Mouse (Mus musculus) cerebellum, adult 2 months (tissue): ENCODE data around the gene Mobp.

Source experiments
- CTCF ChIP-seq: fragments of 200-500 bp; IDR thresholded peaks from 2 replicates; pipeline ENCODE4 v1.5.1; 2011; ENCODE audit warnings: low read depth, mild to moderate bottlenecking, control low read depth, low read length, moderate library complexity, borderline replicate concordance; ENCODE audit not compliant: insufficient read depth
- POLR2A ChIP-seq: fragments of 200-500 bp; IDR thresholded peaks from 2 replicates; pipeline ENCODE4 v1.6.1; 2011; ENCODE audit warnings: low read length, control low read depth, borderline replicate concordance; ENCODE audit not compliant: insufficient read depth

DNA sequence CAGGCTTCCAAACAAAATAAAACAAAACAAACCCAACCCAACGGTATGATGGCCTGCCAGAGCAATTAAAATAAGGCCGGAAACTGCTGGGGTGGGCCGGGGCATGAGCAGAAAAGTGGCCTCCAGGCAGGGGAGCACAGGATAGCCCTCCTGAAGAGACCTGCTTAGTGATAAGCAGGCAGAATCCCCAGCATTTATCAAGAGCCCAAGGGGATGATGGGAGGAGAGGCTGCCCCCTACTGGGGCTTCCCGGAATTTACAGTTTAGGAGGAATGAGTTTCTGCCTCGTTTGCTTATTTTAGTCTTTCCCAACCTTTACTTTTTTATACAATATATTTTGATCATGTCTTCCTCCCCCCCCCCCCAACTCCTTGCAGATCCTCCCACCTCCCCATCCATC is 37.3 kb downstream of the Mobp start:
- TF ChIP-seq CTCF (peak; percentile 22; the same call in 1 of the 2 replicates), POLR2A (no peak)
